Mouse (Mus musculus): ENCODE measurements at regions not wholly inside any gene's neighbourhood (a gene's known extent, or its start where the extent isn't known, plus 50 kb on each side); places are given as distances from the start of the nearest gene placed in this dataset.
"Not testable (repeated sequence)": the region's sequence is repeated elsewhere in the genome, so short reads cannot be mapped to it uniquely, and the experiment has no call there.

GRCm38 (mm10) chr5:25627086-25627485 lies 78.5 kb downstream of the Xrcc2 start:
- H3K36me3 ChIP-seq (replicated peaks; ENCODE audit: control insufficient read depth, insufficient read depth, low read depth): no peaks in the 10 kb centered on the region
- TF ChIP-seq CTCF (IDR thresholded peaks at IDR 0.05; ENCODE audit: low read depth) (no peak), EP300 (IDR thresholded peaks at IDR 0.05; ENCODE audit: low read depth) (no peak)
- H3K4me2 ChIP-seq (ENCODE audit: low read depth): no peak overlapping the region
- no peak overlapping the region for H3K9ac ChIP-seq (replicated peaks)
- no peaks in the 10 kb centered on the region for H3K27me3 ChIP-seq (ENCODE audit: control insufficient read depth, insufficient read depth, low read length)
- no peaks in the 10 kb centered on the region for H3K9me3 ChIP-seq (ENCODE audit: control insufficient read depth, low read length)
- no peak for DNase-seq (ENCODE audit: low read depth in 3 of 3, low spot score in 3 of 3)
- WGBS (ENCODE audit: insufficient replicate concordance): 45% methylated on average over 5 of the region's 5 CpGs
- H3K4me3 ChIP-seq (ENCODE audit: insufficient read depth in 1 of 2, low read depth in 2 of 2, low read length in 2 of 2): no peak overlapping the region
- no peaks in the 10 kb centered on the region for H3K4me1 ChIP-seq (replicated peaks; ENCODE audit: control insufficient read depth in 2 of 2, insufficient read depth in 2 of 2, low read length in 1 of 2)
- no peak overlapping the region for H3K27ac ChIP-seq
- ATAC-seq (ENCODE audit: insufficient read depth): no peak

- WGBS (ENCODE audit: insufficient replicate concordance): 53% methylated on average over 1 of the region's 1 CpGs
- H3K9me3 ChIP-seq (ENCODE audit: control insufficient read depth, low read length): no peaks in the 10 kb centered on the region
- DNase-seq (ENCODE audit: low read depth in 3 of 3, low spot score in 3 of 3) (no peak), ATAC-seq (ENCODE audit: insufficient read depth) (no peak)
- TF ChIP-seq CTCF (IDR thresholded peaks at IDR 0.05; ENCODE audit: low read depth) (no peak), EP300 (IDR thresholded peaks at IDR 0.05; ENCODE audit: low read depth) (no peak)
- no peaks in the 10 kb centered on the region for H3K27me3 ChIP-seq (ENCODE audit: control insufficient read depth, insufficient read depth, low read length)
- no peak overlapping the region for H3K4me3 ChIP-seq (ENCODE audit: insufficient read depth in 1 of 2, low read depth in 2 of 2, low read length in 2 of 2)
- no peak overlapping the region for H3K4me2 ChIP-seq (ENCODE audit: low read depth)
- H3K36me3 ChIP-seq (replicated peaks; ENCODE audit: control insufficient read depth, insufficient read depth, low read depth): no peaks in the 10 kb centered on the region
- H3K27ac ChIP-seq: no peak overlapping the region
- H3K9ac ChIP-seq (replicated peaks): no peak overlapping the region
- no peaks in the 10 kb centered on the region for H3K4me1 ChIP-seq (replicated peaks; ENCODE audit: control insufficient read depth in 2 of 2, insufficient read depth in 2 of 2, low read length in 1 of 2)
These were observed 81.6 kb downstream of the Xrcc2 start for GRCm38 (mm10) chr5:25624029-25624428.

- no peak for DNase-seq (ENCODE audit: low read depth in 3 of 3, low spot score in 3 of 3)
- H3K4me3 ChIP-seq (ENCODE audit: insufficient read depth in 1 of 2, low read depth in 2 of 2, low read length in 2 of 2): no peak overlapping the region
- no peaks in the 10 kb centered on the region for H3K27me3 ChIP-seq (ENCODE audit: control insufficient read depth, insufficient read depth, low read length)
- H3K9me3 ChIP-seq (ENCODE audit: control insufficient read depth, low read length): no peaks in the 10 kb centered on the region
- no peaks in the 10 kb centered on the region for H3K36me3 ChIP-seq (replicated peaks; ENCODE audit: control insufficient read depth, insufficient read depth, low read depth)
- H3K9ac ChIP-seq (replicated peaks): no peak overlapping the region
- no peak overlapping the region for H3K27ac ChIP-seq
- 65% methylated on average over 5 of the region's 5 CpGs for WGBS (ENCODE audit: insufficient replicate concordance)
- no peaks in the 10 kb centered on the region for H3K4me1 ChIP-seq (replicated peaks; ENCODE audit: control insufficient read depth in 2 of 2, insufficient read depth in 2 of 2, low read length in 1 of 2)
- TF ChIP-seq CTCF (IDR thresholded peaks at IDR 0.05; ENCODE audit: low read depth) (no peak), EP300 (IDR thresholded peaks at IDR 0.05; ENCODE audit: low read depth) (no peak)
- H3K4me2 ChIP-seq (ENCODE audit: low read depth): no peak overlapping the region
- ATAC-seq (ENCODE audit: insufficient read depth): no peak
These were observed 85.8 kb downstream of the Xrcc2 start for GRCm38 (mm10) chr5:25619872-25620271.

GRCm38 (mm10) chr5:25619337-25619736 lies 86.3 kb downstream of the Xrcc2 start:
- WGBS (ENCODE audit: insufficient replicate concordance): 77% methylated on average over 2 of the region's 2 CpGs
- H3K4me1 ChIP-seq (replicated peaks; ENCODE audit: control insufficient read depth in 2 of 2, insufficient read depth in 2 of 2, low read length in 1 of 2); ATAC-seq (ENCODE audit: insufficient read depth); H3K4me2 ChIP-seq (ENCODE audit: low read depth); H3K9me3 ChIP-seq (ENCODE audit: control insufficient read depth, low read length); H3K27ac ChIP-seq; H3K9ac ChIP-seq (replicated peaks); H3K27me3 ChIP-seq (ENCODE audit: control insufficient read depth, insufficient read depth, low read length); DNase-seq (ENCODE audit: low read depth in 3 of 3, low spot score in 3 of 3); H3K36me3 ChIP-seq (replicated peaks; ENCODE audit: control insufficient read depth, insufficient read depth, low read depth); H3K4me3 ChIP-seq (ENCODE audit: insufficient read depth in 1 of 2, low read depth in 2 of 2, low read length in 2 of 2): not testable (repeated sequence)

GRCm38 (mm10) chr5:25614659-25615061 lies 91.0 kb downstream of the Xrcc2 start:
- TF ChIP-seq CTCF (IDR thresholded peaks at IDR 0.05; ENCODE audit: low read depth): no peak
- no peak for TF ChIP-seq EP300 (IDR thresholded peaks at IDR 0.05; ENCODE audit: low read depth)
- no peak for ATAC-seq (ENCODE audit: insufficient read depth)
- H3K27ac ChIP-seq: no peak overlapping the region

More at GRCm38 (mm10) chr5:25614659-25615061, 91.0 kb downstream of the Xrcc2 start:
- Histone ChIP-seq H3K4me2 (ENCODE audit: low read depth) (no peak overlapping the region), H3K4me1 (replicated peaks; ENCODE audit: control insufficient read depth in 2 of 2, insufficient read depth in 2 of 2, low read length in 1 of 2) (no peaks in the 10 kb centered on the region), H3K4me3 (ENCODE audit: insufficient read depth in 1 of 2, low read depth in 2 of 2, low read length in 2 of 2) (no peak overlapping the region), H3K9ac (replicated peaks) (no peak overlapping the region), H3K9me3 (ENCODE audit: control insufficient read depth, low read length) (no peaks in the 10 kb centered on the region), H3K36me3 (replicated peaks; ENCODE audit: control insufficient read depth, insufficient read depth, low read depth) (no peaks in the 10 kb centered on the region), H3K27me3 (ENCODE audit: control insufficient read depth, insufficient read depth, low read length) (no peaks in the 10 kb centered on the region)
- DNase-seq (ENCODE audit: low read depth in 3 of 3, low spot score in 3 of 3): no peak
- 62% methylated on average over 4 of the region's 4 CpGs for WGBS (ENCODE audit: insufficient replicate concordance)
